Mouse (Mus musculus): ENCODE measurements around the gene Ankrd52. TPM values are rescaled to one million over a fixed set of nuclear protein-coding genes. Genes with fewer than 3 reads are reported as not detected.
A peak's percentile ranks its signal among the peaks of the same experiment; 100 is the strongest.
"Not testable (repeated sequence)": the region's sequence is repeated elsewhere in the genome, so short reads cannot be mapped to it uniquely, and the experiment has no call there.

The Ankrd52 gene
- 9.3 TPM in 2 replicates for polyA plus RNA-seq (2016; fragmentation: Nextera tagmentation; extraction: Ambion mirVana)

GRCm38 (mm10) chr10:128376455-128377211 is at the start of gene Ankrd52:
Gene Ankrd52, plus strand, starts transcription at chr10:128377115.
- ATAC-seq: peak; percentile 94
- Histone ChIP-seq H3K9me3 (replicated peaks) (no peaks in the 10 kb centered on the region), H3K36me3 (peaks cover 35% of the 10 kb centered on the region), H3K4me1 (peaks cover 65% of the 10 kb centered on the region), H3K9ac (peak within 1 kb of the TSS; percentile 93), H3K27me3 (replicated peaks) (no peaks in the 10 kb centered on the region), H3K4me2 (peak within 1 kb of the TSS; percentile 96), H3K4me3 (peak within 1 kb of the TSS; percentile 89), H3K27ac (peak within 1 kb of the TSS; percentile 82)
- under 1% methylated on average over 51 of the region's 73 CpGs for WGBS (ENCODE audit: insufficient replicate concordance)

- Histone ChIP-seq H3K36me3 (peaks cover 39% of the 10 kb centered on the region), H3K27ac (no peak overlapping the region), H3K4me3 (no peak overlapping the region), H3K27me3 (replicated peaks) (no peaks in the 10 kb centered on the region), H3K4me1 (peaks cover 20% of the 10 kb centered on the region), H3K9me3 (replicated peaks) (no peaks in the 10 kb centered on the region), H3K4me2 (no peak overlapping the region), H3K9ac (no peak overlapping the region)
- 79% methylated on average over 10 of the region's 10 CpGs for WGBS (ENCODE audit: insufficient replicate concordance)
- no peak for ATAC-seq
Observed at GRCm38 (mm10) chr10:128327610-128328009, 49.3 kb upstream of the Ankrd52 start.

DNA sequence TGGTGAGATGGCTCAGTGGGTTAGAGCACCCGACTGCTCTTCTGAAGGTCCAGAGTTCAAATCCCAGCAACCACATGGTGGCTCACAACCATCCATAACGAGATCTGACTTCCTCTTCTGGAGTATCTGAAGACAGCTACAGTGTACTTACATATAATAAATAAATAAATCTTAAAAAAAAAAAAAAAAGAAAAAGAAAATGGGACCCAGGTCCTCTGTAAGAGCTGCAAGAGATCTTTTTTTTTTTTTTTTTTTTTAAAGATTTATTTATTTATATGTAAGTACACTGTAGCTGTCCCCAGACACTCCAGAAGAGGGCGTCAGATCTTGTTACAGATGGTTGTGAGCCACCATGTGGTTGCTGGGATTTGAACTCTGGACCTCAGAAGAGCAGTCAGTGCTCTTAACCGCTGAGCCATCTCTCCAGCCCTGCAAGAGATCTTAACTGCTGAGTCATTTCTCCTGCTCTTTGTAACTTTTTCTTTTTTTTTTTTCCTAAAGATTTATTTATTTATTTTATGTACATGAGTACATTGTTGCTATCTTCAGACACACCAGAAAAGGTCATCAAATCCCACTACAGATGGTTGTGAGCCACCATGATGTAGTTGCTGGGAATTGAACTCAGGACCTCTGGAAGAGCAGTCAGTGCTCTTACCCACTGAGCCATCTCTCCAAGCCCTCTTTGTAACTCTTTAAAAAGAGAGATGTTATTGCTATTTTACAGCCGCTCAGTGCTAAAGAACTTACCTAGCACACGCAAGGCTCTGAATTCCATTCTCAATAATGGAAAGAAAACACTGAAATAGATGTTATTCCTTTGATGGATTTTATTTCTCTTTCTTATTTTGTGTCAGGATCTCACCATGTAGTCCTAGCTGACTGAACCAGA is 44.3 kb upstream of the Ankrd52 start:
- not testable (repeated sequence) for H3K9ac ChIP-seq; H3K4me3 ChIP-seq; H3K9me3 ChIP-seq (replicated peaks); H3K27ac ChIP-seq; H3K4me2 ChIP-seq; ATAC-seq; H3K27me3 ChIP-seq (replicated peaks)
- H3K4me1 ChIP-seq: peaks cover 36% of the 10 kb centered on the region
- WGBS (ENCODE audit: insufficient replicate concordance): 67% methylated on average over 6 of the region's 6 CpGs
- H3K36me3 ChIP-seq: peaks cover 17% of the 10 kb centered on the region

DNA sequence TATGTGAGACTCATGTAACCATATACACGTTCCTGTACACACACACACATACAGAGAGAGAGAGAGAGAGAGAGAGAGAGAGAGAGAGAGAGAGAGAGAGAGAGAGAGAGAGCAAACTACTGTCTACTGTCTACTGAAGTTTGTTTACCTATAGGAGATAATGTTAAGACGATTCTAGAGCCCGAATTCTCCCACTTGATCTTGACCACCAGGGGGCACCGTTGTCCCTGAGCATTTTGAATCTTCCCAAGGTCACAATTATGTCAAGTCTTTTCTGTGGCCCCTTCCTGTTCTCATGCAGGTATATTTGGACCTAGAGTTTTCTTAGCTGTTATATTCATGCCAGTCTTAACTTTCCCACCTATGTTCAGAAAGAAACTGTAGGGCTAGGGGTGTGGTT is 41.3 kb upstream of the Ankrd52 start:
- WGBS (ENCODE audit: insufficient replicate concordance): 0% methylated on average over 4 of the region's 4 CpGs
- Histone ChIP-seq H3K4me3 (no peak overlapping the region), H3K9ac (0 out of 2 replicates have a peak overlapping the region, but pooled peaks have one; percentile 58), H3K4me2 (peak overlapping the region; percentile 86), H3K4me1 (peaks cover 62% of the 10 kb centered on the region), H3K9me3 (replicated peaks) (no peaks in the 10 kb centered on the region), H3K36me3 (peaks cover 14% of the 10 kb centered on the region), H3K27me3 (replicated peaks) (no peaks in the 10 kb centered on the region), H3K27ac (peak overlapping the region; percentile 95)
- no peak for ATAC-seq

DNA sequence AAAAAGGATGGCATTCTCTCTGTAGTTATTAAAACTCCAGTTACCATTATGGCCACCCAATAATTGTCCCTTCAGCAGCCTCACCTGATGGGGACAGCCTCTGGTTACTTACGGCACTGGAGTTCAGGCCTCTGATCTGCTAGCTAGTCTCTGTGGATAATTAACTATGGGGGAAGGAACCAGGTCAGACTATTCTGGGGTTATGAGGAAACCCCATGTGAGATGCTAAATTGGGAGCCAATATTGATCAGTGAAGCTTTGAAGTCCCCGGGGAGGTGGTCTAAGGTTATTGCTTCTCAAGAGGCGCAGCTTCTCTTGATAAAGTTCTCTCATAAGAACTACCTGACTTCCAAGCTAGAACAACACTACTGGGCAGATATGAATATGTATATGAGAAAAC is 40.7 kb upstream of the Ankrd52 start:
- Histone ChIP-seq H3K4me1 (peaks cover 68% of the 10 kb centered on the region), H3K4me2 (peak overlapping the region; percentile 86), H3K27ac (peak overlapping the region; percentile 95), H3K4me3 (0 out of 2 replicates have a peak overlapping the region, but pooled peaks have one; percentile 91), H3K9me3 (replicated peaks) (no peaks in the 10 kb centered on the region), H3K27me3 (replicated peaks) (no peaks in the 10 kb centered on the region), H3K9ac (peak overlapping the region; percentile 58), H3K36me3 (peaks cover 20% of the 10 kb centered on the region)
- ATAC-seq: no peak
- 68% methylated on average over 3 of the region's 3 CpGs for WGBS (ENCODE audit: insufficient replicate concordance)

- Histone ChIP-seq H3K4me2 (peak overlapping the region; percentile 86), H3K4me3 (peak overlapping the region; percentile 91), H3K4me1 (peaks cover 72% of the 10 kb centered on the region), H3K27ac (peak overlapping the region; percentile 95), H3K27me3 (replicated peaks) (no peaks in the 10 kb centered on the region), H3K9ac (peak overlapping the region; percentile 92), H3K9me3 (replicated peaks) (no peaks in the 10 kb centered on the region), H3K36me3 (peaks cover 24% of the 10 kb centered on the region)
- ATAC-seq: peak; percentile 57
- 35% methylated on average over 3 of the region's 3 CpGs for WGBS (ENCODE audit: insufficient replicate concordance)
Observed at GRCm38 (mm10) chr10:128336597-128336996, 40.3 kb upstream of the Ankrd52 start.

DNA sequence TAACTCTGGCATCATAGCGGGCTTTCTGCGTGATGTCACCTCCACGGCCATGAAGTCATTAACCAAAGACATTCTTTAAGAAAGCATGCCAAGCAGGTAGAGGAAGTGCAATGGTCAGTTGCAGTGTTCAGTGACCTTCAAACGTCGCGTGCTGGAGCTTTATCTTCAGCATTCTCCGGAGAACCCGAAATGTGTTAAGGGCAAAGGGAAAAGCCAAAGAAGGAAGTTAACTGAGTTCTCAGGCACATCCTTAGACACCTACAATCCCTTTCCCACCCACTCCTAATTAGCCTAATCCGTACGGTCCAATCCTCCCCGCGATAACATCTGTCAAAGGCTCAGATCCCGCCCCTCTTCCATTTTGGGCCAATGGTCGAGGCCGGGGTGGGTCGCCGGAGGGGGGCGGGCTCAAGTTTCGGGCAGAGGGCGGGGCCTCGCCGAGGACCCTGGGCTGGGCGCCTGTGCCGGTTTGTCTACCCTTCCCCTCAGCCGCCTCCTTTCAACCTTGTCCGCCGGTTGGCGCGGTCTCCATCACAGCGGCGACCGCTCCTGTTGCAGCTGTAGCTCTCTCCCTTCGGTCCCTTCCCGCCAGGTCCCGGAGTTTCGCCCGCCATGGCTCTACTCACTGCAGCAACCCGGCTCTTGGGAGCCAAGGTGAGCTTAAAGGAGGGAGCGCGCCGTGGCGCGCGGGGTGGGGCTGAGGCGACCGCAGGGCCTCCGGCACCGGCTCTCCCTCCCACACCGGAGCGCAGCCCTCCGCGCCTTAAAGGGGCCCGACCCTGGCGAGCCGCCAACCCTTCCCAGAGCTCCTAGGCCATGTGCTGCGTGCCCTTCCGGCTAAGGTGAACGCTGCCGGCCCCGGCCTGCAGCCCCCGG is 39.4 kb upstream of the Ankrd52 start, which contains the start of gene Cs:
Cs (plus strand) TSS at position 429 of the 876 bp plus-strand sequence.
- WGBS (ENCODE audit: insufficient replicate concordance): 2% methylated on average over 61 of the region's 61 CpGs
- H3K9me3 ChIP-seq (replicated peaks): no peaks in the 10 kb centered on the region
- H3K27ac ChIP-seq: peak within 1 kb of the TSS; percentile 95
- H3K27me3 ChIP-seq (replicated peaks): no peaks in the 10 kb centered on the region
- H3K4me2 ChIP-seq: peak within 1 kb of the TSS; percentile 86
- H3K9ac ChIP-seq: peak within 1 kb of the TSS; percentile 92
- ATAC-seq: peak; percentile 92
- peak within 1 kb of the TSS; percentile 91 for H3K4me3 ChIP-seq
- H3K36me3 ChIP-seq: peaks cover 25% of the 10 kb centered on the region
- peaks cover 76% of the 10 kb centered on the region for H3K4me1 ChIP-seq

DNA sequence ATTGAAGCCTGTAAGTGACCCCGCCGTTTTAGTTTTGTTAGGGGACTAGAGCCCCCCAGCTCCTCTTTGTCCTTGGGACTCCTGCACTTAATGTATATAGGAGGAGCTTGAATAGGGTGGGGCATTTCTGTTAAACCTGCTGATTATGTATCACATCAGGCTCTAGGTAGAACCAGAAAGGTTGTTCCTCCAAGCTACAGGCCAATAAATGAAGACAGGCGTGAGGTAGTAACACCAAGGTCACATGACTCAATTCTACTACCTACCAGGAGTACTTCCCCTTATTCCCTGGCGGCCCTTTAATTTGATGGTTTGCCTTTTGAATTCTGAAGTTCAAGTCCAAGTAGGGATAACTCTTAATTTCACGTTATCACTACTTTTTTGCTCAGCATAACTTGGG is 38.5 kb upstream of the Ankrd52 start:
- WGBS (ENCODE audit: insufficient replicate concordance): 9% methylated on average over 5 of the region's 5 CpGs
- no peaks in the 10 kb centered on the region for H3K9me3 ChIP-seq (replicated peaks)
- peak overlapping the region; percentile 92 for H3K9ac ChIP-seq
- peaks cover 29% of the 10 kb centered on the region for H3K36me3 ChIP-seq
- H3K27me3 ChIP-seq (replicated peaks): no peaks in the 10 kb centered on the region
- H3K4me1 ChIP-seq: peaks cover 84% of the 10 kb centered on the region
- peak overlapping the region; percentile 95 for H3K27ac ChIP-seq
- H3K4me2 ChIP-seq: peak overlapping the region; percentile 86
- H3K4me3 ChIP-seq: peak overlapping the region; percentile 91
- ATAC-seq: peak; percentile 2; the same call in 1 of the 2 replicates

DNA sequence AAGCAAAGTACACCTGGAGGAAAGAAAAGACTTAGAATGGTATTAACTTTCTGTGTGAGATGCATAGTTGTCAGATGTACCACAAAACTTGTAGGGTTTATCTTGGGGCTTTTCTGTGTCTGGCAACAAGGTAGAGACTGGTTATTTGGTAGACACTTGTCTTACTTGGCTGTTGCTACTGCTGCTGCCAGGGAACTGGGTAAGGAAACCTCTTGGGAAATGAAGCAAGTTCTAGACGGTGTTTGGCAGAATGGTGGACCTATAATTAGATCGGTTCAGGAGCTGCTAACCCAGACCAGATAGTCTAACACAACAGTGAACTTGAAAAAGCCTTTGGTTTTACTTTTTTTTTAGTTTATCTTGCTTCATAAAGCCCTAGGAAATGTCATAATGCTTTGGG is 38.0 kb upstream of the Ankrd52 start:
- H3K9ac ChIP-seq: peak overlapping the region; percentile 92
- peaks cover 29% of the 10 kb centered on the region for H3K36me3 ChIP-seq
- H3K27me3 ChIP-seq (replicated peaks): no peaks in the 10 kb centered on the region
- H3K4me2 ChIP-seq: peak overlapping the region; percentile 86
- ATAC-seq: no peak
- H3K27ac ChIP-seq: peak overlapping the region; percentile 95
- H3K4me3 ChIP-seq: peak overlapping the region; percentile 91
- no peaks in the 10 kb centered on the region for H3K9me3 ChIP-seq (replicated peaks)
- WGBS (ENCODE audit: insufficient replicate concordance): 60% methylated on average over 2 of the region's 2 CpGs
- peaks cover 90% of the 10 kb centered on the region for H3K4me1 ChIP-seq

DNA sequence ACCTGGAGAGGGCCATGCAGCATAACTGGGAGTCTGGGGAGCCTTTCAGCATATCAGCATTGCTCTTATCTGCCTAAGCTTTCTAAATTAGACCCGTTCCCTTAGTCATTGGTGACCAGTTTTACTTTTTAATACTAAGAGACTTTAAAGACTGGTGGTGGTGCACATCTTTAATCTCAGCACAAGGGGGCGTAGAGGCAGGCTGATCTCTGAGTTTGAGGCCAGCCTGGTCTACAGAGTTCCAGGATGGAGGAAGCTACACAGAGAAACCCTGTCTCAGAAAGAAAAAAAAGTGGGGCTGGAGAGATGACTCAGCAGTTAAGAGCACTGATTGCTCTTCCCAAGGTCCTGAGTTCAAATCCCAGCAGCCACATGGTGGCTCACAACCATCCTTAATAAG is 36.7 kb upstream of the Ankrd52 start:
- WGBS (ENCODE audit: insufficient replicate concordance): 36% methylated on average over 2 of the region's 2 CpGs
- Histone ChIP-seq H3K27ac (peak overlapping the region; percentile 41; the same call in 1 of the 2 replicates), H3K9ac (peak overlapping the region; percentile 92; the same call in 1 of the 2 replicates), H3K4me2 (peak overlapping the region; percentile 86), H3K9me3 (replicated peaks) (no peaks in the 10 kb centered on the region), H3K36me3 (peaks cover 29% of the 10 kb centered on the region), H3K4me1 (peaks cover 91% of the 10 kb centered on the region), H3K4me3 (no peak overlapping the region), H3K27me3 (replicated peaks) (no peaks in the 10 kb centered on the region)
- ATAC-seq: no peak

GRCm38 (mm10) chr10:128343436-128343835 is 33.5 kb upstream of the Ankrd52 start:
- Histone ChIP-seq H3K4me2 (peak overlapping the region; percentile 25; the same call in 1 of the 2 replicates), H3K27ac (peak overlapping the region; percentile 71), H3K27me3 (replicated peaks) (no peaks in the 10 kb centered on the region), H3K36me3 (peaks cover 49% of the 10 kb centered on the region), H3K9me3 (replicated peaks) (no peaks in the 10 kb centered on the region), H3K4me1 (peaks cover 87% of the 10 kb centered on the region), H3K4me3 (no peak overlapping the region), H3K9ac (0 out of 2 replicates have a peak overlapping the region, but pooled peaks have one; percentile 27)
- ATAC-seq: no peak
- WGBS (ENCODE audit: insufficient replicate concordance): 84% methylated on average over 1 of the region's 1 CpGs

Data from liver, embryonic 12.5 days (tissue).